Mouse (Mus musculus): Measurements from ENCODE around the gene Olfr994. TPM values are rescaled to one million over a fixed set of nuclear protein-coding genes. Genes with fewer than 3 reads are reported as not detected.

Gene Olfr994
- total RNA-seq (2015; ENCODE audit: low replicate concordance) (not detected in 2 replicates), total RNA-seq (2017; ENCODE audit: low replicate concordance) (not detected in 2 replicates)

DNA sequence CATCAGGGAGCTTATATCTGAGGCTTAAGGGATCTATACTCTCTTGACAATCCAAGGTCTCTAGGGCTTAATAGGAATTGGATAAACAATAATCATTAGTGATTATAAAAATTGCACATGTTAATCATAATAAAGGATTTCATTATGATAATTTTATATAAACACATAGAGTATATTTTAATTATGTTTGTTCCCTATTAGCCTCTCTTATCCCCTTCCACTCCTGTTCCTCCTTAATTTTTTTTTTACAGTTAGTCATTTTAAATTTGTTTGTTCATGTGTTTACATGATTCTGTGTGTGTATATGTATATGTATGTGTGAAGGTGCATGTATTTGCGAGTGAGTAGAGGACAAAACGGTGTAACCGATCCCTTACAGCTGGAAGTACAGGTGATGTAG, at the start of gene Olfr994:
Gene Olfr994 (minus strand): TSS at position 101 of the 400 bp plus-strand sequence.
- ATAC-seq (replicated peaks; ENCODE audit: low FRiP score, poor library complexity, severe bottlenecking): no peak

GRCm38 (mm10) chr2:85466801-85467325, 30.6 kb upstream of the Olfr994 start:
- ATAC-seq (replicated peaks; ENCODE audit: low FRiP score, poor library complexity, severe bottlenecking): no peak

GRCm38 (mm10) chr2:85443539-85443938, 7.3 kb upstream of the Olfr994 start, which contains the start of gene Olfr995:
Olfr995 (minus strand) TSS chr2:85443639.
- ATAC-seq (replicated peaks; ENCODE audit: low FRiP score, poor library complexity, severe bottlenecking): no peak

DNA sequence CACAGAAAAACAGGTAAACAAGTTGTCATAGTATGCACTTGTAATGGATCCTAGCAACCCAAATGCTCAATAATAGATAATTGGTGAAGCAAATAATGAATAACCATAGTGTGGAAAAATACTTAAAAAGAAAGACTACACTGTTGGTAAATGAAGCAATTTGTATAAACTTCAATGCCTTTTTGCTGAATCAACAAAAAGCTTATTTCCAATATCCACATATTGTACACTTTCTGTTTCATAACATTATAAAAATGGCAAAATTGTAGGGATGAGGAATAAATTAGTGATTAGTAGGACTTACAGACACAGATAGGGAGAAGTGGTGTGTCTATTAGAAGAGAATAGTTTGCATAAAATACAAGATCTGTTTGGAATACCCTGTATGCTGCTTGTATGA, 6.3 kb upstream of the Olfr994 start:
- no peak for ATAC-seq (replicated peaks; ENCODE audit: low FRiP score, poor library complexity, severe bottlenecking)

GRCm38 (mm10) chr2:85425893-85426292, 10.4 kb downstream of the Olfr994 start:
- ATAC-seq (replicated peaks; ENCODE audit: low FRiP score, poor library complexity, severe bottlenecking): no peak

DNA sequence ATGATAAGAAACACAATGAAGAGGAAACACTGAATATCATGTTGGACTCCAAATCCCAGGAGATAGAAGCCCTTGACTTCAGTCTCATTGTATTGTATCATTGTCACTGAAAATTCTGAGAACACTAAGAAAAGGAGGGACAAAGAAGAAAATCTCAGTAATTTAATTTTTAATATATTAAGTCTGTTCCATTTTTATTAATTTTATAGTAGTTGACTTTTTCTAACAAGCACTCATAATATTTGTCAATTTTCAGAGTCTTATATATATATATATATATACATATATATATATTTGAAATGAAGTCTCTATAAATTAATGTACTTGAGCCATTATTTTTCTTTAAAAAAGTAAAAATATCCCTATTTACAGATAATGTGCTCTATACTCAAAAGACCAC, 21.5 kb downstream of the Olfr994 start, which contains the start of gene Olfr993:
Gene Olfr993 (minus strand): TSS at position 101 of the 400 bp plus-strand sequence.
- ATAC-seq (replicated peaks; ENCODE audit: low FRiP score, poor library complexity, severe bottlenecking): no peak

DNA sequence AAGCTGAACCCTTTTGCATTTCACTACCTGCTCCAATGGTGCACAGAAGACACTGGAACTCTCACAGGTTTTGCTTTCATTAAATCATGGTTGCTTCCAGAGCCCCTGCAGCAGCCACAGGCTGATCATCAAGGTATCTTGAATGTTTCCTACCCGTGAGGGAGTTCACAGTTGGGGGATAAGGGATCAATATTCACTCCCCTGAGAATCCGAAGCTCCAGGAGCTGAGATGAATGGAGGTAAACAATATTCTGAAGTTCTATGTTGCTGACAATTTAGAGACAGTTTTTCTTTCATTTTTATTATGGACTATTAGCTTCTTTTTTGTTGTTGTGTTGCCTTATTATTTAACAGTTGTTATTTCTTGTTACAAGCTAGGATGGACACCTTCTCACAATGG, 26.9 kb downstream of the Olfr994 start, which contains the start of gene Olfr992:
Gene Olfr992 (minus strand): TSS at position 101 of the 400 bp plus-strand sequence.
- ATAC-seq (replicated peaks; ENCODE audit: low FRiP score, poor library complexity, severe bottlenecking): no peak

Other genes with a start within 250 kb of the Olfr994 start
- not detected in 2 replicates for gene Lrrc55, start 239.3 kb downstream of the Olfr994 start, total RNA-seq (2015; ENCODE audit: low replicate concordance)
- gene Lrrc55, start 239.3 kb downstream of the Olfr994 start, total RNA-seq (2017; ENCODE audit: low replicate concordance): not detected in 2 replicates
- gene Olfr987, start 97.1 kb downstream of the Olfr994 start, total RNA-seq (2015; ENCODE audit: low replicate concordance): not detected in 2 replicates
- not detected in 2 replicates for gene Olfr987, start 97.1 kb downstream of the Olfr994 start, total RNA-seq (2017; ENCODE audit: low replicate concordance)
- gene Olfr988, start 73.2 kb downstream of the Olfr994 start, total RNA-seq (2015; ENCODE audit: low replicate concordance): not detected in 2 replicates
- not detected in 2 replicates for gene Olfr988, start 73.2 kb downstream of the Olfr994 start, total RNA-seq (2017; ENCODE audit: low replicate concordance)
- not detected in 2 replicates for gene Olfr992, start 27.0 kb downstream of the Olfr994 start, total RNA-seq (2015; ENCODE audit: low replicate concordance)
- not detected in 2 replicates for gene Olfr992, start 27.0 kb downstream of the Olfr994 start, total RNA-seq (2017; ENCODE audit: low replicate concordance)
- gene Olfr993, start 21.6 kb downstream of the Olfr994 start, total RNA-seq (2015; ENCODE audit: low replicate concordance): not detected in 2 replicates
- gene Olfr993, start 21.6 kb downstream of the Olfr994 start, total RNA-seq (2017; ENCODE audit: low replicate concordance): not detected in 2 replicates
- not detected in 2 replicates for gene Olfr995, start 7.2 kb upstream of the Olfr994 start, total RNA-seq (2015; ENCODE audit: low replicate concordance)
- gene Olfr995, start 7.2 kb upstream of the Olfr994 start, total RNA-seq (2017; ENCODE audit: low replicate concordance): not detected in 2 replicates
- not detected in 2 replicates for gene 4833423E24Rik, start 82.6 kb upstream of the Olfr994 start, total RNA-seq (2015; ENCODE audit: low replicate concordance)
- not detected in 2 replicates for gene 4833423E24Rik, start 82.6 kb upstream of the Olfr994 start, total RNA-seq (2017; ENCODE audit: low replicate concordance)
- gene Olfr996, start 142.8 kb upstream of the Olfr994 start, total RNA-seq (2015; ENCODE audit: low replicate concordance): not detected in 2 replicates
- not detected in 2 replicates for gene Olfr996, start 142.8 kb upstream of the Olfr994 start, total RNA-seq (2017; ENCODE audit: low replicate concordance)
- gene Olfr998, start 152.5 kb upstream of the Olfr994 start, total RNA-seq (2015; ENCODE audit: low replicate concordance): not detected in 2 replicates
- gene Olfr998, start 152.5 kb upstream of the Olfr994 start, total RNA-seq (2017; ENCODE audit: low replicate concordance): not detected in 2 replicates
- gene Olfr1000, start 175.5 kb upstream of the Olfr994 start, total RNA-seq (2015; ENCODE audit: low replicate concordance): not detected in 2 replicates
- gene Olfr1000, start 175.5 kb upstream of the Olfr994 start, total RNA-seq (2017; ENCODE audit: low replicate concordance): not detected in 2 replicates
- not detected in 2 replicates for gene Olfr1002, start 214.3 kb upstream of the Olfr994 start, total RNA-seq (2015; ENCODE audit: low replicate concordance)
- not detected in 2 replicates for gene Olfr1002, start 214.3 kb upstream of the Olfr994 start, total RNA-seq (2017; ENCODE audit: low replicate concordance)
- gene Olfr154, start 228.0 kb upstream of the Olfr994 start, total RNA-seq (2015; ENCODE audit: low replicate concordance): not detected in 2 replicates
- not detected in 2 replicates for gene Olfr154, start 228.0 kb upstream of the Olfr994 start, total RNA-seq (2017; ENCODE audit: low replicate concordance)
- gene Olfr1006, start 242.3 kb upstream of the Olfr994 start, total RNA-seq (2015; ENCODE audit: low replicate concordance): not detected in 2 replicates
- not detected in 2 replicates for gene Olfr1006, start 242.3 kb upstream of the Olfr994 start, total RNA-seq (2017; ENCODE audit: low replicate concordance)

Data from erythroid progenitor cell, adult 5-6 weeks (primary cell).